Mouse (Mus musculus): Measurements from ENCODE around the gene Kif5a. TPM values are rescaled to one million over a fixed set of nuclear protein-coding genes. Genes with fewer than 3 reads are reported as not detected.

The Kif5a gene
- polyA plus RNA-seq, 1 experiment from 2014 or later, result 0.76 TPM

- Histone ChIP-seq H3K36me3 (ENCODE audit: insufficient read depth, low read length) (peaks cover 68% of the 10 kb centered on the region), H3K27me3 (ENCODE audit: insufficient read depth, low read length) (no peaks in the 10 kb centered on the region), H3K4me1 (ENCODE audit: insufficient read depth, low read length) (peaks cover 27% of the 10 kb centered on the region), H3K9me3 (ENCODE audit: low read length) (no peaks in the 10 kb centered on the region), H3K4me2 (replicated peaks; ENCODE audit: low read depth, low read length) (no peak overlapping the region), H3K4me3 (ENCODE audit: low read length) (no peak overlapping the region), H3K9ac (replicated peaks; ENCODE audit: low read length) (no peak overlapping the region), H3K27ac (ENCODE audit: low read length) (no peak overlapping the region)
- no peak for ATAC-seq (ENCODE audit: low FRiP score, low TSS enrichment)
- WGBS, result 93% methylated on average over 7 of the region's 7 CpGs
These were observed 21.0 kb upstream of the Kif5a start for GRCm38 (mm10) chr10:127284105-127284622.

DNA sequence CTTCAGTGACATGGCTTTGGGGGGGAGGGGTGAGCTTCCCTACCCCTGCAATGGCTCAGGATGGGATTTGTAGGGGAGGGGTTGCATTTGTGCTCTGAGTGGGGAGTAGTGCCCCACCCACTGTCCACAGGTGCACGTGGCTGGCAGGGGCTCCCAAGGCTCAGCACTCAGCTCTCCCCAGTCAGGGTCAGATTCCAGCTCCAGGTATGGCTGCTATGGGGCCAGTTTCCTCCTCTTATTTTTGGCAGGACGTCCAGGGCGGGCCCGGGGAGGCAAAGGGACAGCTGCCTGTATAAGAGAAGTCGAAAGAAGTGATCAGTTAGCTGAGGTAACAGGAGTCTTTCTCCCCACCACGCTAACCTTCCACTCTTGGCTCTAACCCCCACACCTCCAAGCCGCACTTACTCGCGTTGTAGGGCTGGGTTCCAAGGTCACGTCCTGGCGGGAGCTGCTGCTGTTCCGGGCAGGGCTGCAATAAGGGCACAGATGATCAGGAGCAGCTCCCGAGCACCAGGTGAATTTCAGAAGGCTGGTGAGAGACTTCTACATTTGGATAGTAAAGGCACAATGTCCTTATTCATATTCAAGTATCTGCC, 19.6 kb upstream of the Kif5a start:
- peaks cover 74% of the 10 kb centered on the region for H3K36me3 ChIP-seq (ENCODE audit: insufficient read depth, low read length)
- H3K27ac ChIP-seq (ENCODE audit: low read length), result no peak overlapping the region
- peaks cover 23% of the 10 kb centered on the region for H3K4me1 ChIP-seq (ENCODE audit: insufficient read depth, low read length)
- no peak overlapping the region for H3K4me2 ChIP-seq (replicated peaks; ENCODE audit: low read depth, low read length)
- H3K27me3 ChIP-seq (ENCODE audit: insufficient read depth, low read length), result no peaks in the 10 kb centered on the region
- H3K9me3 ChIP-seq (ENCODE audit: low read length), result no peaks in the 10 kb centered on the region
- no peak for ATAC-seq (ENCODE audit: low FRiP score, low TSS enrichment)
- 80% methylated on average over 13 of the region's 13 CpGs for WGBS
- H3K4me3 ChIP-seq (ENCODE audit: low read length), result no peak overlapping the region
- H3K9ac ChIP-seq (replicated peaks; ENCODE audit: low read length), result no peak overlapping the region

GRCm38 (mm10) chr10:127281316-127281715, 18.2 kb upstream of the Kif5a start:
- peaks cover 81% of the 10 kb centered on the region for H3K36me3 ChIP-seq (ENCODE audit: insufficient read depth, low read length)
- 82% methylated on average over 8 of the region's 8 CpGs for WGBS

GRCm38 (mm10) chr10:127279730-127280129, 16.6 kb upstream of the Kif5a start:
- no peak overlapping the region for H3K4me3 ChIP-seq (ENCODE audit: low read length)
- peaks cover 81% of the 10 kb centered on the region for H3K36me3 ChIP-seq (ENCODE audit: insufficient read depth, low read length)
- no peak overlapping the region for H3K27ac ChIP-seq (ENCODE audit: low read length)
- no peaks in the 10 kb centered on the region for H3K27me3 ChIP-seq (ENCODE audit: insufficient read depth, low read length)
- H3K9me3 ChIP-seq (ENCODE audit: low read length), result no peaks in the 10 kb centered on the region
- WGBS, result 95% methylated on average over 2 of the region's 2 CpGs
- H3K4me2 ChIP-seq (replicated peaks; ENCODE audit: low read depth, low read length), result no peak overlapping the region
- no peaks in the 10 kb centered on the region; the same call in 1 of the 2 replicates for H3K4me1 ChIP-seq (ENCODE audit: insufficient read depth, low read length)
- H3K9ac ChIP-seq (replicated peaks; ENCODE audit: low read length), result no peak overlapping the region
- ATAC-seq (ENCODE audit: low FRiP score, low TSS enrichment), result no peak

More at GRCm38 (mm10) chr10:127281316-127281715, 18.2 kb upstream of the Kif5a start:
- no peak overlapping the region for H3K27ac ChIP-seq (ENCODE audit: low read length)
- H3K9me3 ChIP-seq (ENCODE audit: low read length), result no peaks in the 10 kb centered on the region
- H3K9ac ChIP-seq (replicated peaks; ENCODE audit: low read length), result no peak overlapping the region
- H3K27me3 ChIP-seq (ENCODE audit: insufficient read depth, low read length), result no peaks in the 10 kb centered on the region
- no peak overlapping the region for H3K4me3 ChIP-seq (ENCODE audit: low read length)
- no peak overlapping the region for H3K4me2 ChIP-seq (replicated peaks; ENCODE audit: low read depth, low read length)
- H3K4me1 ChIP-seq (ENCODE audit: insufficient read depth, low read length), result peaks cover 9% of the 10 kb centered on the region
- no peak for ATAC-seq (ENCODE audit: low FRiP score, low TSS enrichment)

DNA sequence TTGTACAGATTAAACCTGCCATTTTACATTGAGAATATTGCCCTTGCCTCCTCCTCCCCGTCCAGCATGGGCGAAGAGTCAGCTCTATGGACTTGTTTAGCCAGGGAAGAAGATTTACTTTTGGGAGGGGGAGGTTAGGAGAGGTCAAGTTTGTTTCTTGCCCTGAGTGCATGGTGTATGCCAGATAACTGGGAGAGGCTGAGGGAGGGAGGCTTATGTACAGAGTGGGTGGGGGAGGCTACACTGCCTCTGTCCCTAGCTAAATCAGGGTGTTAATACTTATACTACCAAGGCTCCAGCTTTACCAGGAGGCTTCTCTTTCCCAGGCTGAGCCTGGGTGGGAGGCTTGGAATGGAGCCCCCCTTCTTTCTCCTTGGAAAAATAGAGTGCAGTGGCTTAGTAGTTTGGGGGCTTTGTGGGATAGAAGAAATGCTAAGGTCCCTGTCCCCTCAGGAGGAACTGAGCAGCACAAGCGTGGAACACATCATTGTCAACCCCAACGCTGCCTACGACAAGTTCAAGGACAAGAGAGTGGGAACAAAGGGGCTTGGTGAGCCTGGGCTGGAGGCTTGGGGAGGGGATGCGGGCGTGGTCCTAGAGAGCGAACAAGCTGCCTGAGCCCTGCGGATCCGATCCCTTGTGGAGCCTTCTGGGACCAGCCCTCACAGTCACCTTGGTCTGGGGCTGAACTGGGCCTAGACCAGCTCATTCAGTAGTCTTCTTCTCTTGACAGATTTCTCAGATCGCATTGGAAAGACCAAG, 11.3 kb upstream of the Kif5a start:
- Histone ChIP-seq H3K27ac (ENCODE audit: low read length) (no peak overlapping the region), H3K9ac (replicated peaks; ENCODE audit: low read length) (no peak overlapping the region), H3K9me3 (ENCODE audit: low read length) (no peaks in the 10 kb centered on the region), H3K4me3 (ENCODE audit: low read length) (no peak overlapping the region), H3K4me2 (replicated peaks; ENCODE audit: low read depth, low read length) (no peak overlapping the region), H3K36me3 (ENCODE audit: insufficient read depth, low read length) (peaks cover 51% of the 10 kb centered on the region), H3K27me3 (ENCODE audit: insufficient read depth, low read length) (no peaks in the 10 kb centered on the region), H3K4me1 (ENCODE audit: insufficient read depth, low read length) (no peaks in the 10 kb centered on the region; the same call in 1 of the 2 replicates)
- WGBS, result 88% methylated on average over 11 of the region's 11 CpGs
- no peak for ATAC-seq (ENCODE audit: low FRiP score, low TSS enrichment)

DNA sequence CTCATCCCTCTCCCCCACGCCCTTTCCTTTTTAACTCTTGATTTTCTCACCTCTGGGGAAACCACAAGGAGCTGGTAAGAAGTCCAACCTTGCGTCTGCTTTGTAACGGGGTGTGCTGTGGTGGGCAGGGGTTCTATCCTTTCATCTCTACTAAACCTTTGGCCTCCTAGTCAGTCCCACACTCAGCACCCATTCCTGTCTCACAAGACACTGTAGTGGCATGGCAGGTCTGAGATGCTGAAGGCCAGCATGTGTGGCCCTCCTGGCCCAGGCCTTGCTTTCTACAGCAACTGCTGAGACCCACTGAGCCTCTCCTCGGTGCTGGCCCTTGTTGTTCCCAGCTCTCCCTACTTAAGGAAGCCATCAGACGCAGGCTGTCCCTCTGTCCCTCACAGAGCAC, 9.2 kb upstream of the Kif5a start:
- no peak for ATAC-seq (ENCODE audit: low FRiP score, low TSS enrichment)
- H3K27ac ChIP-seq (ENCODE audit: low read length), result no peak overlapping the region
- H3K4me2 ChIP-seq (replicated peaks; ENCODE audit: low read depth, low read length), result no peak overlapping the region
- 85% methylated on average over 5 of the region's 5 CpGs for WGBS
- no peaks in the 10 kb centered on the region for H3K9me3 ChIP-seq (ENCODE audit: low read length)
- no peak overlapping the region for H3K9ac ChIP-seq (replicated peaks; ENCODE audit: low read length)
- H3K4me3 ChIP-seq (ENCODE audit: low read length), result no peak overlapping the region
- H3K36me3 ChIP-seq (ENCODE audit: insufficient read depth, low read length), result peaks cover 45% of the 10 kb centered on the region
- no peaks in the 10 kb centered on the region for H3K27me3 ChIP-seq (ENCODE audit: insufficient read depth, low read length)
- H3K4me1 ChIP-seq (ENCODE audit: insufficient read depth, low read length), result peaks cover 4% of the 10 kb centered on the region

DNA sequence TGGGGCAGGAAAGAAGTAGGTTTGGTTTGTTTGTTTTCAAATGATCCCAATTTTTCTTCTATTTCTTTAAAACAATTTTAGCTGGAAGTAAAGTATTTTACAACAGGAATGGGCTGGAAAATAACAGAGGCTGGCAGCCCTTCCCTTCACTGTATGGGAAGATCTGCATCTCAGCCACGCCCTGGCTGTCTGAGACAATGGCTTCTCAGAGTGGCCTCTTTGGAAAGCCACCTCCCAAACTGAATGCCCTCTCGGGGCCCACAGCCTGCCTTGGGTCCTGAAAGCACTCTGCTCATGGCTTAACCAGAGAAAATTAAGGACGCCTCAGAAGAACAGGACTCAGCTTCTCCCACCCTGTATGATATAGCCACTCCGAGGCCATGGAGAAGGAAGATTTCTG, 6.7 kb upstream of the Kif5a start:
- Histone ChIP-seq H3K27ac (ENCODE audit: low read length) (no peak overlapping the region), H3K4me1 (ENCODE audit: insufficient read depth, low read length) (peaks cover 10% of the 10 kb centered on the region), H3K4me3 (ENCODE audit: low read length) (no peak overlapping the region), H3K4me2 (replicated peaks; ENCODE audit: low read depth, low read length) (no peak overlapping the region), H3K9ac (replicated peaks; ENCODE audit: low read length) (no peak overlapping the region), H3K9me3 (ENCODE audit: low read length) (no peaks in the 10 kb centered on the region), H3K36me3 (ENCODE audit: insufficient read depth, low read length) (peaks cover 21% of the 10 kb centered on the region), H3K27me3 (ENCODE audit: insufficient read depth, low read length) (no peaks in the 10 kb centered on the region)
- 77% methylated on average over 4 of the region's 4 CpGs for WGBS
- ATAC-seq (ENCODE audit: low FRiP score, low TSS enrichment), result no peak

GRCm38 (mm10) chr10:127269036-127269435, 5.9 kb upstream of the Kif5a start:
- Histone ChIP-seq H3K9me3 (ENCODE audit: low read length) (no peaks in the 10 kb centered on the region), H3K9ac (replicated peaks; ENCODE audit: low read length) (peak overlapping the region; percentile 41; the same call in 1 of the 2 replicates), H3K27ac (ENCODE audit: low read length) (no peak overlapping the region), H3K36me3 (ENCODE audit: insufficient read depth, low read length) (peaks cover 15% of the 10 kb centered on the region), H3K4me1 (ENCODE audit: insufficient read depth, low read length) (peaks cover 10% of the 10 kb centered on the region), H3K4me2 (replicated peaks; ENCODE audit: low read depth, low read length) (no peak overlapping the region), H3K27me3 (ENCODE audit: insufficient read depth, low read length) (peaks cover 6% of the 10 kb centered on the region), H3K4me3 (ENCODE audit: low read length) (no peak overlapping the region)
- ATAC-seq (ENCODE audit: low FRiP score, low TSS enrichment), result no peak
- WGBS, result 82% methylated on average over 12 of the region's 12 CpGs

DNA sequence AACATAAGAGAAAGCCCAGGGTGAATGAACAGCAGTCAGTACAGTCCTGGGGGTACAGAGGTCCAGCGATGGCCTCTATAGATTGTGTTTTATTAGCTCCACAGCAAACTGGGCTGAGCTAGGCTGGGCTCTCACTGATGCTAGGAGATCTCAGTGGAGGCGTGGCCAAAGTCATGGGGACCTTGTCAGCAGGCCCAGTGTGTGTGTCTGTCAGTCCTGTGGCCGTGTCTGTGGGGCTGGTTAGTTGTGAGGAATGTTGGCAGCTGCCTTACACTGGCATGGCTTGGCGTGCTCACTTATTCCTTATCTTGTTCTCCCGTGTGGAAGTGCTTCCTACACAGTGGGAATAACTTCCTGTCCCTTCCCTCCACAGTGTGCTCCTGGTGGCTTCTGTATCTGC, 5.3 kb upstream of the Kif5a start:
- Histone ChIP-seq H3K27ac (ENCODE audit: low read length) (no peak overlapping the region), H3K27me3 (ENCODE audit: insufficient read depth, low read length) (peaks cover 12% of the 10 kb centered on the region), H3K4me2 (replicated peaks; ENCODE audit: low read depth, low read length) (no peak overlapping the region), H3K4me1 (ENCODE audit: insufficient read depth, low read length) (peaks cover 10% of the 10 kb centered on the region), H3K4me3 (ENCODE audit: low read length) (no peak overlapping the region), H3K9ac (replicated peaks; ENCODE audit: low read length) (no peak overlapping the region), H3K9me3 (ENCODE audit: low read length) (no peaks in the 10 kb centered on the region), H3K36me3 (ENCODE audit: insufficient read depth, low read length) (peaks cover 15% of the 10 kb centered on the region)
- 78% methylated on average over 5 of the region's 5 CpGs for WGBS
- no peak for ATAC-seq (ENCODE audit: low FRiP score, low TSS enrichment)

DNA sequence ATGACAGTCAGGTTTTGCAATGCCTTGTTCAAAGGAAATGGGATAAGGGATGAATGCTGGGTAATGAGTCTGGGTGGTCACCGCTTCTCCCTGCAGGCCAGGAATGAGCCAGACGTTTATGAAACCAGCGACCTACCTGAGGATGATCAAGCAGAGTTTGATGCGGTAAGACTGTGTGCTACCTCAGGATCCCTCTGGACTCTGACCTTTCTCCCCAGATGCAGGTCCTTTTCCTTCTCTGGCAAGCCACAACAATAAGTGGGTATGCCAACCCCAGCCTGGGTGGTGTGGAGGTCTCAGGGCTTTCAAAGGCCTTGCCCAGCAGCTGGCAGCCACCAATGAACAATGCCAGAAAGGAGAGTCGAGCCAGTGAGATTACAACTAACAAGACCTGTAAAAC, 4.2 kb upstream of the Kif5a start:
- H3K9me3 ChIP-seq (ENCODE audit: low read length), result no peaks in the 10 kb centered on the region
- H3K9ac ChIP-seq (replicated peaks; ENCODE audit: low read length), result peak overlapping the region; percentile 99
- peaks cover 15% of the 10 kb centered on the region for H3K36me3 ChIP-seq (ENCODE audit: insufficient read depth, low read length)
- ATAC-seq (ENCODE audit: low FRiP score, low TSS enrichment), result no peak
- H3K4me2 ChIP-seq (replicated peaks; ENCODE audit: low read depth, low read length), result peak overlapping the region; percentile 68
- peaks cover 23% of the 10 kb centered on the region for H3K27me3 ChIP-seq (ENCODE audit: insufficient read depth, low read length)
- H3K27ac ChIP-seq (ENCODE audit: low read length), result no peak overlapping the region
- H3K4me1 ChIP-seq (ENCODE audit: insufficient read depth, low read length), result peaks cover 10% of the 10 kb centered on the region; the same call in 1 of the 2 replicates
- peak overlapping the region; percentile 97 for H3K4me3 ChIP-seq (ENCODE audit: low read length)
- 66% methylated on average over 5 of the region's 5 CpGs for WGBS

Measured in kidney, embryonic 16.5 days (tissue).